9 mouse cellular contexts compared by ENCODE assay signal in the genomic region with DNA sequence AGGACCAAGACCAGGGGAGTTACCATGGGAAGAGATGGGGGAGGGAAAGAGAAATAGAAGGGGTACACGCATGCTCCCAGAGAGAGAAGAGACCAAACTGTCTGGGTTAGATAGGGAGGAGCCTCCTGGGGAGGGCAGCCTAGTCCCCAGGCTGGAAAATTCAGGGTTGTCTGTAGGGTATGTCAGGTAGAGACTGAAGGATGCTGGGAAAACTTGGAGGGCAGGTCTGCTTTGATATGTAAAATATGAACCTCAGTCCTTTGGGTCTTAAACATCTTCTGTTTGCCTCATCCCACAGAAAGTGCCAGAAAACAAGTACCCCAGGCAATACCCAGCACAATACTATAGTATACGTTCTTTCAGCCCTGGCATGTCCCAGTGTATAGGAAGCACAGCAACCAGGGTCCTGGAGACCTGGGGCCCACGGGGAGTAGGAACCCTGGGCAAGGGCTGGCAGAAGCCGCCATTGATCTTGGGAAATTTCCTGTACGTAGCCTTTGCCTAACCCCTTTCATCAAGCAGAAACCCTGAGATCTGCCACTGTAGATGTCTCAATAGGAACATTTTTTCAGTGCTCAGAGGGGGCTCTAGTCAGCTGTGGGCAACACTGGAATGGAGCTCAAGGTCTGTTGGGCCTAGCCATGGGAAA. TPM values are rescaled to one million over a fixed set of nuclear protein-coding genes. Genes with fewer than 3 reads are reported as not detected.
A peak's percentile ranks its signal among the peaks of the same experiment; 100 is the strongest.
DNase-seq lines count a peak whose midpoint lies in the region; ATAC-seq and TF ChIP-seq lines count a peak whose summit lies in the region.
"Had no signal": no experiment of that assay in that cellular context is flagged by ENCODE, and none has a peak within 500 bp of the region (broad histone marks: within the 10 kb centered on the region; RNA-seq: fewer than 3 reads in every experiment).

No protein-coding gene starts in this region.

- intact Hi-C loops in left cerebral cortex, postnatal 14 days (cut with DNase I) = no loop called here

- H3K27ac ChIP-seq in heart, embryonic 11.5 days (ENCODE audit: low read depth, low read length) = peak overlapping the region; percentile 37
- peak overlapping the region; percentile 94 for H3K27ac ChIP-seq in forebrain, embryonic 13.5 days
- H3K27ac ChIP-seq in limb, embryonic 14.5 days (replicated peaks; ENCODE audit: low read depth, low read length) = peak overlapping the region; percentile 34; the same call in 1 of the 2 replicates

- peaks cover 6% of the 10 kb centered on the region; the same call in 1 of the 2 replicates for H3K36me3 ChIP-seq in heart, embryonic 11.5 days (ENCODE audit: control insufficient read depth, insufficient read depth, low read length)
- H3K36me3 ChIP-seq in forebrain, embryonic 13.5 days (ENCODE audit: poor library complexity, severe bottlenecking) = peaks cover 42% of the 10 kb centered on the region
- peaks cover 45% of the 10 kb centered on the region for H3K36me3 ChIP-seq in limb, embryonic 14.5 days (ENCODE audit: control insufficient read depth, insufficient read depth, low read length)

- peak overlapping the region; percentile 36; the same call in 1 of the 2 replicates for H3K4me2 ChIP-seq in heart, embryonic 11.5 days
- peak overlapping the region; percentile 80 for H3K4me2 ChIP-seq in forebrain, embryonic 13.5 days
- H3K4me2 ChIP-seq in limb, embryonic 14.5 days (replicated peaks; ENCODE audit: low read depth, low read length, severe bottlenecking) = no peak overlapping the region

- H3K4me1 ChIP-seq in heart, embryonic 11.5 days (ENCODE audit: control insufficient read depth, insufficient read depth, low read length) = peaks cover 72% of the 10 kb centered on the region
- peaks cover 100% of the 10 kb centered on the region for H3K4me1 ChIP-seq in forebrain, embryonic 13.5 days
- H3K4me1 ChIP-seq in limb, embryonic 14.5 days (ENCODE audit: control insufficient read depth, insufficient read depth, low read length) = peaks cover 30% of the 10 kb centered on the region

- 0 out of 2 replicates have a peak overlapping the region, but pooled peaks have one; percentile 34 for H3K9ac ChIP-seq in heart, embryonic 11.5 days (ENCODE audit: low read depth, low read length)
- H3K9ac ChIP-seq in forebrain, embryonic 13.5 days = peak overlapping the region; percentile 58
- no peak overlapping the region for H3K9ac ChIP-seq in limb, embryonic 14.5 days (ENCODE audit: low read depth, low read length, severe bottlenecking)

- TF ChIP-seq POLR2A in limb, embryonic 14.5 days (IDR thresholded peaks at IDR 0.05; ENCODE audit: borderline replicate concordance, extremely low read depth, insufficient read depth, insufficient read length) = no peak

- H3K4me3 ChIP-seq in heart, embryonic 11.5 days (ENCODE audit: low read depth, low read length) = no peak overlapping the region
- H3K4me3 ChIP-seq in forebrain, embryonic 13.5 days = no peak overlapping the region
- H3K4me3 ChIP-seq in limb, embryonic 14.5 days (replicated peaks; ENCODE audit: low read length) = no peak overlapping the region

- ATAC-seq in heart, embryonic 11.5 days (replicated peaks; ENCODE audit: insufficient number of reproducible peaks, low FRiP score, low TSS enrichment) = no peak; the same call in 1 of the 2 replicates
- no peak for ATAC-seq in forebrain, embryonic 13.5 days
- ATAC-seq in limb, embryonic 14.5 days (ENCODE audit: low FRiP score, low read depth) = no peak

- H3K27me3 ChIP-seq in heart, embryonic 11.5 days (ENCODE audit: control insufficient read depth, insufficient read depth, low read length) = no peaks in the 10 kb centered on the region
- H3K27me3 ChIP-seq in forebrain, embryonic 13.5 days = no peaks in the 10 kb centered on the region
- no peaks in the 10 kb centered on the region for H3K27me3 ChIP-seq in limb, embryonic 14.5 days (ENCODE audit: control insufficient read depth, insufficient read depth, low read length)

- WGBS in heart, embryonic 11.5 days (ENCODE audit: insufficient replicate concordance) = 63% methylated on average over 5 of the region's 5 CpGs
- WGBS in forebrain, embryonic 13.5 days = 29% methylated on average over 5 of the region's 5 CpGs
- 78% methylated on average over 5 of the region's 5 CpGs for WGBS in limb, embryonic 14.5 days

- no peak for DNase-seq in heart, postnatal 4 days
- peak; percentile 25 for DNase-seq in 416B (ENCODE audit: low read depth)
- DNase-seq in limb, embryonic 14.5 days (ENCODE audit: low spot score) = no peak
- DNase-seq in cerebellum, postnatal 10 days = no peak
- no peak for DNase-seq in spleen, postnatal 4 days (ENCODE audit: low spot score in 2 of 2)
- DNase-seq in left cerebral cortex, postnatal 14 days (ENCODE audit: low spot score in 2 of 2) = no peak
- DNase-seq: gastrocnemius, postnatal 25 days had no signal

- H3K9me3 ChIP-seq in heart, embryonic 11.5 days (replicated peaks; ENCODE audit: control insufficient read depth, low read length) = no peaks in the 10 kb centered on the region
- no peaks in the 10 kb centered on the region for H3K9me3 ChIP-seq in forebrain, embryonic 13.5 days (replicated peaks)
- no peaks in the 10 kb centered on the region for H3K9me3 ChIP-seq in limb, embryonic 14.5 days (ENCODE audit: control insufficient read depth, low read length)

RNA-seq across cellular contexts. Expression of a gene that starts 9.0 kb away (rescaled TPM):
- polyA plus RNA-seq in heart, embryonic 11.5 days (2014; fragmentation: Nextera tagmentation; extraction: Ambion mirVana) = 36.7 and 44.8 TPM in 2 replicates
- 100 to 1,000 TPM; 112 TPM for total RNA-seq in heart, postnatal 4 days (2021)
- 91.4 and 107 TPM in 2 replicates for polyA plus RNA-seq in forebrain, embryonic 13.5 days (2015; fragmentation: Nextera tagmentation; extraction: Ambion mirVana)
- 264 and 342 TPM in 2 replicates for polyA plus RNA-seq in limb, embryonic 14.5 days (2012; rRNA removed)
- 78.5 and 92.2 TPM in 2 replicates for polyA plus RNA-seq in limb, embryonic 14.5 days (2014; fragmentation: Nextera tagmentation; extraction: Ambion mirVana)
- 100 to 1,000 TPM; 184 to 198 TPM for total RNA-seq in left cerebral cortex, postnatal 14 days (2021)

RNA-seq across cellular contexts. Expression of a gene that starts 12.3 kb away (rescaled TPM):
- 0.29 and 0.41 TPM in 2 replicates for polyA plus RNA-seq in heart, embryonic 11.5 days (2014; fragmentation: Nextera tagmentation; extraction: Ambion mirVana)
- total RNA-seq in heart, postnatal 4 days (2021) = 1 to 10 TPM; 1.3 to 1.4 TPM
- polyA plus RNA-seq in forebrain, embryonic 13.5 days (2015; fragmentation: Nextera tagmentation; extraction: Ambion mirVana) = 1.3 TPM in 2 replicates
- 1.4 and 1.7 TPM in 2 replicates for polyA plus RNA-seq in limb, embryonic 14.5 days (2012; rRNA removed)
- polyA plus RNA-seq in limb, embryonic 14.5 days (2014; fragmentation: Nextera tagmentation; extraction: Ambion mirVana) = 0.26 and 0.73 TPM in 2 replicates
- under 1 TPM in 1 of 2 experiments, not detected in 1; 0.66 TPM for total RNA-seq in left cerebral cortex, postnatal 14 days (2021)

RNA-seq across cellular contexts. Expression of a gene that starts 14.8 kb away (rescaled TPM):
- 0.70 and 1.0 TPM in 2 replicates for polyA plus RNA-seq in heart, embryonic 11.5 days (2014; fragmentation: Nextera tagmentation; extraction: Ambion mirVana)
- total RNA-seq in heart, postnatal 4 days (2021) = 1 to 10 TPM; 7.6 to 7.7 TPM
- polyA plus RNA-seq in forebrain, embryonic 13.5 days (2015; fragmentation: Nextera tagmentation; extraction: Ambion mirVana) = 6.2 and 7.6 TPM in 2 replicates
- 2.2 and 2.4 TPM in 2 replicates for polyA plus RNA-seq in limb, embryonic 14.5 days (2012; rRNA removed)
- 0.41 and 1.4 TPM in 2 replicates for polyA plus RNA-seq in limb, embryonic 14.5 days (2014; fragmentation: Nextera tagmentation; extraction: Ambion mirVana)
- 1 to 10 TPM; 4.0 to 5.0 TPM for total RNA-seq in left cerebral cortex, postnatal 14 days (2021)

RNA-seq across cellular contexts. Expression of a gene that starts 27.4 kb away (rescaled TPM):
- 0.58 and 0.72 TPM in 2 replicates for polyA plus RNA-seq in heart, embryonic 11.5 days (2014; fragmentation: Nextera tagmentation; extraction: Ambion mirVana)
- total RNA-seq in heart, postnatal 4 days (2021) = 100 to 1,000 TPM in 1 of 2 experiments, 10 to 100 TPM in 1; 91.2 to 106 TPM
- polyA plus RNA-seq in forebrain, embryonic 13.5 days (2015; fragmentation: Nextera tagmentation; extraction: Ambion mirVana) = 1.2 and 1.6 TPM in 2 replicates
- 0.25 and 0.54 TPM in 2 replicates for polyA plus RNA-seq in limb, embryonic 14.5 days (2012; rRNA removed)
- polyA plus RNA-seq in limb, embryonic 14.5 days (2014; fragmentation: Nextera tagmentation; extraction: Ambion mirVana) = 1.0 and 1.2 TPM in 2 replicates
- total RNA-seq in left cerebral cortex, postnatal 14 days (2021) = under 1 TPM; 0.20 to 0.66 TPM

RNA-seq across cellular contexts. Expression of a gene that starts 46.4 kb away (rescaled TPM):
- 8.7 and 12.2 TPM in 2 replicates for polyA plus RNA-seq in heart, embryonic 11.5 days (2014; fragmentation: Nextera tagmentation; extraction: Ambion mirVana)
- 10 to 100 TPM in 1 of 2 experiments, 1 to 10 TPM in 1; 9.1 to 10.2 TPM for total RNA-seq in heart, postnatal 4 days (2021)
- 22.4 and 26.2 TPM in 2 replicates for polyA plus RNA-seq in forebrain, embryonic 13.5 days (2015; fragmentation: Nextera tagmentation; extraction: Ambion mirVana)
- polyA plus RNA-seq in limb, embryonic 14.5 days (2012; rRNA removed) = 104 and 133 TPM in 2 replicates
- polyA plus RNA-seq in limb, embryonic 14.5 days (2014; fragmentation: Nextera tagmentation; extraction: Ambion mirVana) = 32.2 and 36.6 TPM in 2 replicates
- 10 to 100 TPM; 34.8 to 36.3 TPM for total RNA-seq in left cerebral cortex, postnatal 14 days (2021)

Comparison
In these comparisons a context has a peak if more than half of its experiments do, and no peak if none do; other contexts are left out.
1. H3K27ac ChIP-seq: peak in every context shown above with its lines; median percentile 94 in forebrain, embryonic 13.5 days; 37 in heart, embryonic 11.5 days; 34 in limb, embryonic 14.5 days.